Mouse (Mus musculus): Measurements from ENCODE around the gene Casz1. TPM values are rescaled to one million over a fixed set of nuclear protein-coding genes. Genes with fewer than 3 reads are reported as not detected.

Casz1 gene
- polyA plus RNA-seq, 2 experiments, result 0.32 to 0.39 TPM

GRCm38 (mm10) chr4:148857398-148858084, 53.3 kb downstream of the Casz1 start:
- no peak for DNase-seq (ENCODE audit: low read depth in 3 of 3, low spot score in 3 of 3)
- 58% methylated on average over 13 of the region's 13 CpGs for WGBS (ENCODE audit: insufficient replicate concordance)

DNA sequence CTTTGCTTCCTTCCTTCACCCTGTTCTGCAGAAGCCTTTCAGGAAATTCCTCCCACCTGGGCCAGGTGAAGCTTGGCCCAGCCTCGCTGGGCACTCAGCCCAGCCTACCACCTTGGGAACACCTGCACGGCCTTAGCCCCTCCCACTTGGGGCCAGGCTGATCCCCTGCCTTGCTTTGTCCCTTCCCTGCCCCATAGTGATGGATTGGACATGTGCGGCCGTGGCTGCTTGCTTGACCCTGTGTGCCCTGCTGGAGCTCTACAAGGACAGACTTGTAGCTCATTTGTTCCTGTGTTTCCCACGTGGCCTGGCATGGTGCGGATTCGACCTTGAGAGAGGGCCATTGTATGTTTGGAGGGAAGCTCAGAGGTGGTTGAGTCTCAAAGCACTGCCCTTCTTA, 54.0 kb downstream of the Casz1 start:
- no peaks in the 10 kb centered on the region for H3K9me3 ChIP-seq (ENCODE audit: control insufficient read depth, low read length)
- H3K4me1 ChIP-seq (replicated peaks; ENCODE audit: control insufficient read depth in 2 of 2, insufficient read depth in 2 of 2, low read length in 1 of 2), result no peaks in the 10 kb centered on the region
- 61% methylated on average over 7 of the region's 7 CpGs for WGBS (ENCODE audit: insufficient replicate concordance)
- DNase-seq (ENCODE audit: low read depth in 3 of 3, low spot score in 3 of 3), result no peak
- no peaks in the 10 kb centered on the region for H3K36me3 ChIP-seq (replicated peaks; ENCODE audit: control insufficient read depth, insufficient read depth, low read depth)
- peaks cover 29% of the 10 kb centered on the region for H3K27me3 ChIP-seq (ENCODE audit: control insufficient read depth, insufficient read depth, low read length)
- H3K9ac ChIP-seq (replicated peaks), result no peak overlapping the region
- no peak for ATAC-seq (ENCODE audit: insufficient read depth)
- no peak for TF ChIP-seq CTCF (IDR thresholded peaks at IDR 0.05; ENCODE audit: low read depth)
- TF ChIP-seq EP300 (IDR thresholded peaks at IDR 0.05; ENCODE audit: low read depth), result no peak
- no peak overlapping the region for H3K4me2 ChIP-seq (ENCODE audit: low read depth)
- H3K27ac ChIP-seq, result no peak overlapping the region
- no peak overlapping the region for H3K4me3 ChIP-seq (ENCODE audit: insufficient read depth in 1 of 2, low read depth in 2 of 2, low read length in 2 of 2)

More at GRCm38 (mm10) chr4:148857398-148858084, 53.3 kb downstream of the Casz1 start:
- no peak overlapping the region for H3K4me2 ChIP-seq (ENCODE audit: low read depth)
- H3K9me3 ChIP-seq (ENCODE audit: control insufficient read depth, low read length), result no peaks in the 10 kb centered on the region
- no peak overlapping the region for H3K9ac ChIP-seq (replicated peaks)
- TF ChIP-seq EP300 (IDR thresholded peaks at IDR 0.05; ENCODE audit: low read depth) (no peak), CTCF (IDR thresholded peaks at IDR 0.05; ENCODE audit: low read depth) (no peak)
- H3K4me1 ChIP-seq (replicated peaks; ENCODE audit: control insufficient read depth in 2 of 2, insufficient read depth in 2 of 2, low read length in 1 of 2), result no peaks in the 10 kb centered on the region
- no peaks in the 10 kb centered on the region for H3K36me3 ChIP-seq (replicated peaks; ENCODE audit: control insufficient read depth, insufficient read depth, low read depth)
- H3K4me3 ChIP-seq (ENCODE audit: insufficient read depth in 1 of 2, low read depth in 2 of 2, low read length in 2 of 2), result no peak overlapping the region
- H3K27me3 ChIP-seq (ENCODE audit: control insufficient read depth, insufficient read depth, low read length), result peaks cover 29% of the 10 kb centered on the region
- H3K27ac ChIP-seq, result no peak overlapping the region
- no peak for ATAC-seq (ENCODE audit: insufficient read depth)

DNA sequence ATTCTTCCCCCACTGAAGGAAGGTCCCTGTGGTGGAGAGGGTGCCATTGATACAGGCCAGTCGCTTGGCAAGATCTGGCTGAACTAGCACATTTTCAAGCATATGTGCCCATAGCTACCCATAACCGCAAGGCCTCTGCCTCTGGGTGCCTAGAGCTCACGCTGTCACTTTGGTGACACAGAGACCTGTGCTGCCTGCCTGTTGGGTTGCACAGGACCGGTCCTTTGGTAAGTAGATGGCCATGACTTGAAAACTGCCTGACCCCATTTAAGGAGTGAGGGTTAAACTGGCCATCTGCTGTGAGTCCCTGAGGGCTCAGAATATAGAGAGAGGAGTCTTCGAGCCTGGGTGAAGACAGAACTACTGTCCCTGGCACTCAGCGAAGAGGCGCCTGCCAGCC, 55.2 kb downstream of the Casz1 start:
- ATAC-seq (ENCODE audit: insufficient read depth), result no peak
- Histone ChIP-seq H3K4me3 (ENCODE audit: insufficient read depth in 1 of 2, low read depth in 2 of 2, low read length in 2 of 2) (no peak overlapping the region), H3K4me2 (ENCODE audit: low read depth) (no peak overlapping the region), H3K4me1 (replicated peaks; ENCODE audit: control insufficient read depth in 2 of 2, insufficient read depth in 2 of 2, low read length in 1 of 2) (no peaks in the 10 kb centered on the region), H3K36me3 (replicated peaks; ENCODE audit: control insufficient read depth, insufficient read depth, low read depth) (no peaks in the 10 kb centered on the region), H3K27me3 (ENCODE audit: control insufficient read depth, insufficient read depth, low read length) (peaks cover 29% of the 10 kb centered on the region), H3K9ac (replicated peaks) (no peak overlapping the region), H3K9me3 (ENCODE audit: control insufficient read depth, low read length) (no peaks in the 10 kb centered on the region), H3K27ac (no peak overlapping the region)
- DNase-seq (ENCODE audit: low read depth in 3 of 3, low spot score in 3 of 3), result no peak
- 42% methylated on average over 7 of the region's 7 CpGs for WGBS (ENCODE audit: insufficient replicate concordance)
- no peak for TF ChIP-seq EP300 (IDR thresholded peaks at IDR 0.05; ENCODE audit: low read depth)
- no peak for TF ChIP-seq CTCF (IDR thresholded peaks at IDR 0.05; ENCODE audit: low read depth)

DNA sequence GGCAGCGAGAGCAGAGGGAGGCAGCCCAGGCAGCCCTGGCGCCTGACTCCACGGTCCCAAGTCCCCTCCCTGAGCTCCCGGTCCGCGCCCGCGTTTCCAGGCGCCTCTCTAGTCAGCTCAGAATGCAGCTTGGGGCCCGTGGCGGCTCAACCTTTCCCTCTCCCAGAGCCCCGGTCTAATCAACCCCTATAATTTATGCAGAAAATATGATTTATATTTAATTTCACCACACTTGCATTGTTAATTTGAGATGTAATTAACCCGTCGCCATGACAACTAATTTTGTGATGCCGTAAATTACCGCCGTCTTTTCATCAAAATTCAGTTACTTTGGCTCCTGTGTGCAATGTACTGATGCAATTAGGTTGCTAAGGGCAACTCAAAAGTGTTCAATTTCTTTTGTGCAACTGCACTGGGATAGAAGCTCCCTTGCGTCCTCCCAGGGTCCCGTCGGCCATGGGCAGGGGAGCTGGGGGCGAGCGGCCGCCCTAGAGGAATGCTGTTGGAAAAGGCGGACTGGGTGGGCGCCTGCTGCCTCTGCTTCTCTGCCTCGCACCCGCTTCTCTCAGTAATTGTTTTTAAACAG, 55.8 kb downstream of the Casz1 start:
- 5% methylated on average over 27 of the region's 27 CpGs for WGBS (ENCODE audit: insufficient replicate concordance)
- Histone ChIP-seq H3K4me2 (ENCODE audit: low read depth) (no peak overlapping the region), H3K9ac (replicated peaks) (no peak overlapping the region), H3K27me3 (ENCODE audit: control insufficient read depth, insufficient read depth, low read length) (peaks cover 29% of the 10 kb centered on the region), H3K4me1 (replicated peaks; ENCODE audit: control insufficient read depth in 2 of 2, insufficient read depth in 2 of 2, low read length in 1 of 2) (no peaks in the 10 kb centered on the region), H3K9me3 (ENCODE audit: control insufficient read depth, low read length) (no peaks in the 10 kb centered on the region), H3K36me3 (replicated peaks; ENCODE audit: control insufficient read depth, insufficient read depth, low read depth) (no peaks in the 10 kb centered on the region), H3K27ac (no peak overlapping the region), H3K4me3 (ENCODE audit: insufficient read depth in 1 of 2, low read depth in 2 of 2, low read length in 2 of 2) (no peak overlapping the region)
- DNase-seq (ENCODE audit: low read depth in 3 of 3, low spot score in 3 of 3) (no peak), ATAC-seq (ENCODE audit: insufficient read depth) (no peak)
- no peak for TF ChIP-seq EP300 (IDR thresholded peaks at IDR 0.05; ENCODE audit: low read depth)
- TF ChIP-seq CTCF (IDR thresholded peaks at IDR 0.05; ENCODE audit: low read depth), result no peak

DNA sequence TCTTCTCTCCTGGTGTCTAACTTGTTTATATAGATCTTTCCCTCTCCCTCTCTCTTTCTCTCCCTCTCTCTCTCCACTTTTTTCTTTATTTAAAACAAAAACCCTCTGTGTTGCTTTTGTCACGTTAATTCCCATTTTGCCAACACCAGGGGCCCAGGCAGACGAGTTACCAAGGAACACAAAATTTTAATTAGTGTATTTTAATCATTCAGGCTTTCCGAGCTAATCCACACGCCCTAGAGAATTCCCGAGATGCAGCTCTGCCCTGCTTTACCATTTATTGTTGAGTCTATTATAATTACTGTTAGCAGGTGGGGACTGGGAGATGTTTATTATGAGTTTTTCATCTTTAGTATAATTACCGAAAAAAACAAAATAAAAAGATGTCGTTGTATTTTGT, 56.4 kb downstream of the Casz1 start:
- ATAC-seq (ENCODE audit: insufficient read depth), result no peak
- TF ChIP-seq CTCF (IDR thresholded peaks at IDR 0.05; ENCODE audit: low read depth) (no peak), EP300 (IDR thresholded peaks at IDR 0.05; ENCODE audit: low read depth) (no peak)
- no peaks in the 10 kb centered on the region for H3K36me3 ChIP-seq (replicated peaks; ENCODE audit: control insufficient read depth, insufficient read depth, low read depth)
- no peaks in the 10 kb centered on the region for H3K4me1 ChIP-seq (replicated peaks; ENCODE audit: control insufficient read depth in 2 of 2, insufficient read depth in 2 of 2, low read length in 1 of 2)
- H3K27me3 ChIP-seq (ENCODE audit: control insufficient read depth, insufficient read depth, low read length), result peaks cover 29% of the 10 kb centered on the region
- H3K4me3 ChIP-seq (ENCODE audit: insufficient read depth in 1 of 2, low read depth in 2 of 2, low read length in 2 of 2), result no peak overlapping the region
- H3K9me3 ChIP-seq (ENCODE audit: control insufficient read depth, low read length), result no peaks in the 10 kb centered on the region
- no peak overlapping the region for H3K4me2 ChIP-seq (ENCODE audit: low read depth)
- no peak overlapping the region for H3K27ac ChIP-seq
- H3K9ac ChIP-seq (replicated peaks), result no peak overlapping the region
- WGBS (ENCODE audit: insufficient replicate concordance), result 38% methylated on average over 7 of the region's 7 CpGs
- DNase-seq (ENCODE audit: low read depth in 3 of 3, low spot score in 3 of 3), result no peak

All from liver, embryonic 14.5 days (tissue).